Mouse (Mus musculus): Measurements from ENCODE around the gene Pde8b.
"Not testable (repeated sequence)": the region's sequence is repeated elsewhere in the genome, so short reads cannot be mapped to it uniquely, and the experiment has no call there.

Gene Pde8b

GRCm38 (mm10) chr13:95221882-95222568 lies 28.1 kb downstream of the Pde8b start:
- DNase-seq (ENCODE audit: low spot score): peak; percentile 3

GRCm38 (mm10) chr13:95215661-95216170 lies 34.4 kb downstream of the Pde8b start:
- not testable (repeated sequence) for DNase-seq (ENCODE audit: low spot score)

- no peak for DNase-seq (ENCODE audit: low spot score)
Measured at GRCm38 (mm10) chr13:95212320-95212719, 37.8 kb downstream of the Pde8b start.

- not testable (repeated sequence) for DNase-seq (ENCODE audit: low spot score)
Measured at GRCm38 (mm10) chr13:95207301-95207700, 42.8 kb downstream of the Pde8b start.

GRCm38 (mm10) chr13:95202151-95202758 lies 47.9 kb downstream of the Pde8b start:
- DNase-seq (ENCODE audit: low spot score): no peak

- DNase-seq (ENCODE audit: low spot score): no peak
Measured at GRCm38 (mm10) chr13:95200817-95201216, 49.3 kb downstream of the Pde8b start.

- DNase-seq (ENCODE audit: low spot score): no peak
Measured at GRCm38 (mm10) chr13:95200036-95200435, 50.1 kb downstream of the Pde8b start.

- no peak for DNase-seq (ENCODE audit: low spot score)
Measured at GRCm38 (mm10) chr13:95196106-95196705, 53.9 kb downstream of the Pde8b start.

GRCm38 (mm10) chr13:95191951-95192350 lies 58.2 kb downstream of the Pde8b start:
- DNase-seq (ENCODE audit: low spot score): peak; percentile 30

- no peak for DNase-seq (ENCODE audit: low spot score)
Measured at GRCm38 (mm10) chr13:95189111-95189510, 61.0 kb downstream of the Pde8b start.

GRCm38 (mm10) chr13:95187153-95187665 lies 62.9 kb downstream of the Pde8b start:
- DNase-seq (ENCODE audit: low spot score): no peak

GRCm38 (mm10) chr13:95186741-95187035 lies 63.4 kb downstream of the Pde8b start:
- DNase-seq (ENCODE audit: low spot score): no peak

- no peak for DNase-seq (ENCODE audit: low spot score)
Measured at GRCm38 (mm10) chr13:95185891-95186740, 64.0 kb downstream of the Pde8b start.

GRCm38 (mm10) chr13:95183686-95184085 lies 66.5 kb downstream of the Pde8b start:
- DNase-seq (ENCODE audit: low spot score): no peak

GRCm38 (mm10) chr13:95180208-95180607 lies 69.9 kb downstream of the Pde8b start:
- DNase-seq (ENCODE audit: low spot score): no peak

GRCm38 (mm10) chr13:95177326-95177725 lies 72.8 kb downstream of the Pde8b start:
- no peak for DNase-seq (ENCODE audit: low spot score)

- DNase-seq (ENCODE audit: low spot score): no peak
Measured at GRCm38 (mm10) chr13:95176399-95176798, 73.7 kb downstream of the Pde8b start.

- no peak for DNase-seq (ENCODE audit: low spot score)
Measured at GRCm38 (mm10) chr13:95174253-95174652, 75.9 kb downstream of the Pde8b start.

- no peak for DNase-seq (ENCODE audit: low spot score)
Measured at GRCm38 (mm10) chr13:95172346-95172745, 77.8 kb downstream of the Pde8b start.

GRCm38 (mm10) chr13:95160211-95160610 lies 89.9 kb downstream of the Pde8b start:
- DNase-seq (ENCODE audit: low spot score): no peak

GRCm38 (mm10) chr13:95158986-95159385 lies 91.2 kb downstream of the Pde8b start:
- DNase-seq (ENCODE audit: low spot score): no peak

- DNase-seq (ENCODE audit: low spot score): no peak
Measured at GRCm38 (mm10) chr13:95144746-95145145, 105.4 kb downstream of the Pde8b start.

All from yolk sac, embryonic 10.5 days (tissue).